Mouse (Mus musculus): ENCODE results near the gene Gsta2. TPM values are rescaled to one million over a fixed set of nuclear protein-coding genes. Genes with fewer than 3 reads are reported as not detected.
"Not testable (repeated sequence)": the region's sequence is repeated elsewhere in the genome, so short reads cannot be mapped to it uniquely, and the experiment has no call there.

Gene Gsta2
- polyA plus RNA-seq, 1 experiment from 2014 or later: not detected

DNA sequence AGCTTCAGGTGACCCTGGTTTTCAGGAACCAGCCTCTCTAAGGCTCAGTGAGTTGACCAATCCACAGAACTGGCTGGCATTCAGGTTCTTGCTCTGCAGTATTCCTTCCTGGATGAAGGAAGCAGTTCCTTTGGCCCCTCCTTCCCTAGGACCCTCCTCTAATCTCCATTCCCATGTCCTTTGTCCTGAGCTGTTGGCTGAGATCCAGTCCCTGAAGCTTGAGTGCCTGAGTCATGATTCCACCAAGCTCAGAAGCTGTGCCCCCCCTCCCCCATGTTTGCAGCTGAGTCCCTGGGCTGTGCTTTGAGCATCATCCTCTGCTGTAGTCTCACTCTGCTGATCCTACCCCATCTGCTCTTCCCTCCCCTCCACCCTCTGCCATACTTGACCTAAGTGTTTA is 18.5 kb downstream of the Gsta2 start:
- not testable (repeated sequence) for H3K4me3 ChIP-seq; H3K27me3 ChIP-seq (ENCODE audit: insufficient read depth, poor library complexity, severe bottlenecking); H3K9me3 ChIP-seq; H3K36me3 ChIP-seq; H3K4me1 ChIP-seq; H3K27ac ChIP-seq
- peak; percentile 77 for DNase-seq (ENCODE audit: low spot score)

GRCm38 (mm10) chr9:78327289-78327688 is 28.3 kb downstream of the Gsta2 start, which contains the start of gene Omt2b:
Gene Omt2b (plus strand): TSS chr9:78327589.
- H3K36me3 ChIP-seq; H3K4me3 ChIP-seq; DNase-seq (ENCODE audit: low spot score); H3K27ac ChIP-seq; H3K4me1 ChIP-seq; H3K27me3 ChIP-seq (ENCODE audit: insufficient read depth, poor library complexity, severe bottlenecking); H3K9me3 ChIP-seq: not testable (repeated sequence)
- WGBS: 59% methylated on average over 1 of the region's 1 CpGs

- WGBS: 48% methylated on average over 1 of the region's 1 CpGs
- Histone ChIP-seq H3K4me3 (no peak overlapping the region), H3K9me3 (no peaks in the 10 kb centered on the region), H3K27me3 (ENCODE audit: insufficient read depth, poor library complexity, severe bottlenecking) (peaks cover 5% of the 10 kb centered on the region; the same call in 1 of the 2 replicates), H3K4me1 (no peaks in the 10 kb centered on the region), H3K36me3 (no peaks in the 10 kb centered on the region), H3K27ac (no peak overlapping the region)
- DNase-seq (ENCODE audit: low spot score): no peak
Observed at GRCm38 (mm10) chr9:78319499-78319898, 36.1 kb downstream of the Gsta2 start.

DNA sequence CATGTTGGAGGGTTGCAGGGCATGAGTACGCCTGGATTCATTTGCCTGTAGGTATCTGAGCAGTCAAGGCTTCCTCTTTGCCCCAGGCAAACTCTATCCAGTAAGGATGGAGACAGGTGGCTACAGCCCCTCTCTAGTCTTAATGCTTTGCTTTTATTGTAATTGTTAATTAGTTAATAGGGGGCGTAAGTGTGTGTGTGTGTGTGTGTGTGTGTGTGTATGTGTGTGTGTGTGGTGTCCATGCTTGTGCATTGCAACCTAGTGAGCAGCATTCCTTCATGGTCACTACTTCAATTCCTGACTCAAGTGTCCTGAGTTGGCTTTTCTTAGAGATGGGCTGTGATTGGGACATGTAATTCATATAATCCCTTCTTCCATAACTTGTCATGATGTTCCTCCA is 40.9 kb downstream of the Gsta2 start, which contains the start of gene Omt2a:
TSS of gene Omt2a (minus strand) at position 101 of the 400 bp plus-strand sequence.
- Histone ChIP-seq H3K4me3 (no peak within 1 kb of the TSS), H3K4me1 (no peaks in the 10 kb centered on the region), H3K9me3 (no peaks in the 10 kb centered on the region), H3K27ac (no peak within 1 kb of the TSS), H3K36me3 (no peaks in the 10 kb centered on the region), H3K27me3 (ENCODE audit: insufficient read depth, poor library complexity, severe bottlenecking) (no peaks in the 10 kb centered on the region)
- no peak for DNase-seq (ENCODE audit: low spot score)
- WGBS: 67% methylated on average over 2 of the region's 2 CpGs

GRCm38 (mm10) chr9:78308122-78308521 is 47.5 kb downstream of the Gsta2 start:
- WGBS: 75% methylated on average over 3 of the region's 3 CpGs
- not testable (repeated sequence) for H3K27ac ChIP-seq; H3K27me3 ChIP-seq (ENCODE audit: insufficient read depth, poor library complexity, severe bottlenecking); DNase-seq (ENCODE audit: low spot score); H3K4me3 ChIP-seq; H3K4me1 ChIP-seq; H3K36me3 ChIP-seq; H3K9me3 ChIP-seq

DNA sequence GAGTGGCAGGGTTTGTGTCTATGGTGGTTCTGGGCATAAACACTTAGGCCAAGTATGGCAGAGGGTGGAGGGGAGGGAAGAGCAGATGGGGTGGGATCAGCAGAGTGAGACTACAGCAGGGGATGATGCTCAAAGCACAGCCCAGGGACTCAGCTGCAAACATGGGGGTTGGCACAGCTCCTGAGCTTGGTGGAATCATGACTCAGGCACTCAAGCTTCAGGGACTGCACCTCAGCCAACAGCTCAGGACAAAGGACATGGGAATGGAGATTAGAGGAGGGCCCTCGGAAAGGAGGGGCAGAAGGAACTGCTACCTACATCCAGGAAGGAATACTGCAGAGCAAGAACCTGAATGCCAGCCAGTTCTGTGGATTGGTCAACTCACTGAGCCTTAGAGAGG is 56.4 kb downstream of the Gsta2 start:
- H3K9me3 ChIP-seq; H3K4me3 ChIP-seq; DNase-seq (ENCODE audit: low spot score); H3K4me1 ChIP-seq; H3K36me3 ChIP-seq; H3K27ac ChIP-seq; H3K27me3 ChIP-seq (ENCODE audit: insufficient read depth, poor library complexity, severe bottlenecking): not testable (repeated sequence)
- 60% methylated on average over 1 of the region's 1 CpGs for WGBS

DNA sequence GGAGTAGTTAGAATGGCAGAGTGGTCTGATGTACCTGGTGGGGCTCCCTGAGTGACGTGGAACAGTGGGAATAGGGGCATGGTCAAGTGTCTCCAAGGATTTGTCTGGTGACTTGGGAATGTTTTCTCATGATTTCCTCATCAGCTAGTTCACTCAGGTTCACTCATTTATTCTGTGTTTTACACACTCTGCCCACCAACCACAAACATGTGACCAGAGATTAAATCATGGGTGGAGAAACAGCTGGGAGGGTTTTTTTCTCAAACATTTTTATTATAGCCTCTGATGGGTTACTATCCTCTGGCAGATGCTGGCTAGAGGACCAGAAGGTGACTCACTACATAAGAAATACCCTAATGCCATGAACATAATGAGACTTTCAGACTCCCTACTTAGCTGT is 57.4 kb downstream of the Gsta2 start:
- H3K27me3 ChIP-seq (ENCODE audit: insufficient read depth, poor library complexity, severe bottlenecking): no peaks in the 10 kb centered on the region
- H3K36me3 ChIP-seq: no peaks in the 10 kb centered on the region
- no peaks in the 10 kb centered on the region for H3K9me3 ChIP-seq
- H3K27ac ChIP-seq: no peak overlapping the region
- H3K4me3 ChIP-seq: no peak overlapping the region
- 84% methylated on average over 1 of the region's 1 CpGs for WGBS
- no peaks in the 10 kb centered on the region for H3K4me1 ChIP-seq
- DNase-seq (ENCODE audit: low spot score): no peak

- H3K27me3 ChIP-seq (ENCODE audit: insufficient read depth, poor library complexity, severe bottlenecking); H3K4me1 ChIP-seq; H3K9me3 ChIP-seq; H3K27ac ChIP-seq; H3K4me3 ChIP-seq; H3K36me3 ChIP-seq: not testable (repeated sequence)
- WGBS: 11% methylated on average over 6 of the region's 6 CpGs
- DNase-seq (ENCODE audit: low spot score): peak; percentile 79
Observed at GRCm38 (mm10) chr9:78296089-78296488, 59.5 kb downstream of the Gsta2 start.

DNA sequence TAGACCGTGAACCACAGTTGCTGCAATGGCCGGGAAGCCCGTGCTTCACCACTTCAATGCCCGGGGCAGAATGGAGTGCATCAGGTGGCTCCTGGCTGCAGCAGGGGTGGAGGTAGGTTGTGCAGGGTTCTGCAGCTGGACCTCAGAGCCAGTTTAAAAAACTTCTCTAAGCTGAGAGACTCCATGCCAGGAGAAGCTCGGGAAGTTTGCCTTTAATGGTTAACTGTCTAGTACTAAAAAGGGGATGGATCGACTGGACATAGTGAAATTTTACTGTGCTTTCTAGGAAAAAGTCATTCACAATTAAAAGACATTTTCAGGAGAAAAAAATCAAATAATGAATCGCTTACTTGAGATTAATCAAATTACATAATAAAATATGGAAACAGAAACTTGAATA is 60.8 kb downstream of the Gsta2 start:
- not testable (repeated sequence) for H3K4me3 ChIP-seq; H3K27ac ChIP-seq; DNase-seq (ENCODE audit: low spot score); H3K27me3 ChIP-seq (ENCODE audit: insufficient read depth, poor library complexity, severe bottlenecking); H3K36me3 ChIP-seq; H3K9me3 ChIP-seq; H3K4me1 ChIP-seq
- 79% methylated on average over 7 of the region's 7 CpGs for WGBS

- whole genome bisulfite sequencing: 67% methylated on average over 1 of the region's 1 CpGs
- not testable (repeated sequence) for DNase-seq (ENCODE audit: low spot score); H3K27me3 ChIP-seq (ENCODE audit: insufficient read depth, poor library complexity, severe bottlenecking); H3K27ac ChIP-seq; H3K9me3 ChIP-seq; H3K4me1 ChIP-seq; H3K36me3 ChIP-seq; H3K4me3 ChIP-seq
Observed at GRCm38 (mm10) chr9:78293683-78294082, 61.9 kb downstream of the Gsta2 start.

GRCm38 (mm10) chr9:78292462-78292861 is 63.1 kb downstream of the Gsta2 start:
- not testable (repeated sequence) for H3K27me3 ChIP-seq (ENCODE audit: insufficient read depth, poor library complexity, severe bottlenecking); H3K9me3 ChIP-seq; DNase-seq (ENCODE audit: low spot score); H3K4me1 ChIP-seq; H3K4me3 ChIP-seq; H3K27ac ChIP-seq; H3K36me3 ChIP-seq
- WGBS: 82% methylated on average over 8 of the region's 8 CpGs

DNA sequence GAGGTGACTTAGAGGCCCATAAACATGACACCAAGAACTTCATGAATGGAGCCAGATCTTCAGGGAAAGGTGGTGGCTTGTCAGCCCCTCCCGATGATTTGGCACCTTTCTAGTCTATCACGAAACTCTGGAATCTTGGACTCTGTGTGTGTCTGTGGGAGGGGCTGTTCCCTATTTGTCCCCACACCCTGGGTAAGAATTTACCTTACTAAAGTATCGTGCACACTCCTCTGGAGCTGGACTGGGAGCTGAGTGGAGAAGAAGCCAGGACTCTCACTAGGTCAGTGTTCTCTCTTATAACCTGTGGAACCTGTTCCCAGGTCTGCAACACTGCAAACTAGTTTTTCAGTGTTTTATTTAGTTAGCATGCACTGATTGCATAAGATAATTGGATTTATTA is 65.9 kb downstream of the Gsta2 start, which contains the start of gene Gm10639:
TSS of gene Gm10639 (plus strand) at position 201 of the 400 bp plus-strand sequence.
- DNase-seq (ENCODE audit: low spot score); H3K27me3 ChIP-seq (ENCODE audit: insufficient read depth, poor library complexity, severe bottlenecking); H3K4me3 ChIP-seq; H3K4me1 ChIP-seq; H3K27ac ChIP-seq; H3K9me3 ChIP-seq; H3K36me3 ChIP-seq: not testable (repeated sequence)
- 80% methylated on average over 3 of the region's 3 CpGs for WGBS

- not testable (repeated sequence) for H3K36me3 ChIP-seq; H3K27ac ChIP-seq; H3K27me3 ChIP-seq (ENCODE audit: insufficient read depth, poor library complexity, severe bottlenecking); H3K4me3 ChIP-seq; DNase-seq (ENCODE audit: low spot score); H3K9me3 ChIP-seq; H3K4me1 ChIP-seq
- WGBS: 52% methylated on average over 1 of the region's 1 CpGs
Observed at GRCm38 (mm10) chr9:78289063-78289462, 66.5 kb downstream of the Gsta2 start.

- not testable (repeated sequence) for H3K4me1 ChIP-seq; H3K4me3 ChIP-seq; H3K36me3 ChIP-seq; DNase-seq (ENCODE audit: low spot score); H3K27ac ChIP-seq; H3K9me3 ChIP-seq; H3K27me3 ChIP-seq (ENCODE audit: insufficient read depth, poor library complexity, severe bottlenecking)
- 77% methylated on average over 4 of the region's 4 CpGs for WGBS
Observed at GRCm38 (mm10) chr9:78282002-78282711, 73.4 kb downstream of the Gsta2 start.

All from heart, embryonic 10.5 days (tissue).